Mouse (Mus musculus): ENCODE data around the gene Rpl36al.
"Not testable (repeated sequence)": the region's sequence is repeated elsewhere in the genome, so short reads cannot be mapped to it uniquely, and the experiment has no call there.

DNA sequence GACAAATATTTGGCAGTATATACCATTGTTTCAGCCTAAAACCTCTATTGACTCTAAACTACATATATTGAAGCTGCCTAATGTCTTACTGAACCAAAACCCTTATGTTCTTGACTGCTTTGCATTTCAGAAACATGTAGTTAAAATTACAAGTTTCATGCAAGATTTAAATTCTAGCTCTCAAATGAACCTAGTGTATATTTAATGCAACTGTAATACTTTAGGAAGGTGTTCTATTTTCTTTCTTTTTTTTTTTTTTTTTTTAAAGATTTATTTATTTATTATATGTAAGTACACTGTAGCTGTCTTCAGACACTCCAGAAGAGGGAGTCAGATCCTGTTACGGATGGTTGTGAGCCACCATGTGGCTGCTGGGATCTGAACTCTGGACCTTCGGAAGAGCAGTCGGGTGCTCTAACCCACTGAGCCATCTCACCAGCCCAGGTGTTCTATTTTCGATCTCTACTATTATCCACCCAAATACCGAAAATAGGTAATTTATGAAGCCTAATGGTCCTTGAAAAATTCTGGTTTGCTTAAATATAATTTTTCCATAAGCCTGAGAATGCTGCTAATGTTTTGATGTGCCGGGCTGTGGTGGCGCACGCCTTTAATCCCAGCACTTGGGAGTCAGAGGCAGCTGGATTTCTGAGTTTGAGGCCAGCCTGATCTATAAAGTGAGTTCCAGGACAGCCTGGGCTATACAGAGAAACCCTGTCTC, 16.9 kb downstream of the Rpl36al start:
- TF ChIP-seq CTCF, POLR2A (IDR thresholded peaks at IDR 0.05; ENCODE audit: insufficient read depth, low read depth, low read length): not testable (repeated sequence)

Data from olfactory bulb, adult 2 months (tissue).